Mouse (Mus musculus): ENCODE data around the gene Sult4a1.
"Not testable (repeated sequence)": the region's sequence is repeated elsewhere in the genome, so short reads cannot be mapped to it uniquely, and the experiment has no call there.

The Sult4a1 gene

DNA sequence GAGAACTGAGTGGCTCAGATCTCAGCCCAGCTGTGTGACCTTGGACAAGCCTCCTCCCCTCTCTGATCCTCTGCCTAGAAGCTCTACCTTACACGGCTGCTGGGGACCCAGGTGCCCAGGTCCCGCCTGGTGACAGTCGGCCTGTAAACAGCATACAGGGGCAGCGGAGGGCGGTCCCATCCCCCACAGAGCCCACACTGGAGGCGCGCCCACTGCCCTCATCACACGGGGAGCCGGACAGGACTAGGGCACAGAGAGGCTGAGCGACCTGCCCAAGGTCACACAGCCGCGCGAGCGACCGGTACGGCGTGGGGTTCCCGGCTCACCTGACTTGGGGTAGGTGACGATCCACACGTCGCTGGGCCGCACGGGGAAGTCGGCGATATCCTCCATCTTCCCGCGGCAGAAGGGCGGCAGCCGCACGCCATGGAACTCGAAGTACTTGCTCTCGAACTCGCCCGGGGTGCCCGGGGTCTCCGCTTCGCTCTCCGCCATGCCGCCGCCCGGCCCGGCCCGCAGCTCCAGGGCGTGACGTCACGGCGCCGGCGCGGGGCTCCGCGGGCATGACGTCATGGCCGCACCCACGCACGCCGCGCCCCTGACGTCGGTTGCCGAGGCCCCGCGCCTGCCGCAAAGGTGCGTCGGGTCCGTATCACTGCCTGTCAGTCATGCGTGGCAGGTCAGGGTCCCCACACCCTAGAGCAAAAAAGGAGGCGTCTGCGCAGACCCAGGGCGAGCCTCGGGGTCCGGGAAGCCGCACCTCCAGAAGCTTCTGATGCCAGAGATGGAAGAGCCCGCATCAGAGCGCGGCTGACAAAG, at the start of gene Sult4a1:
Gene Sult4a1, minus strand, starts transcription at position 650 of the 819 bp plus-strand sequence.
- DNase-seq = peak; percentile 39

DNA sequence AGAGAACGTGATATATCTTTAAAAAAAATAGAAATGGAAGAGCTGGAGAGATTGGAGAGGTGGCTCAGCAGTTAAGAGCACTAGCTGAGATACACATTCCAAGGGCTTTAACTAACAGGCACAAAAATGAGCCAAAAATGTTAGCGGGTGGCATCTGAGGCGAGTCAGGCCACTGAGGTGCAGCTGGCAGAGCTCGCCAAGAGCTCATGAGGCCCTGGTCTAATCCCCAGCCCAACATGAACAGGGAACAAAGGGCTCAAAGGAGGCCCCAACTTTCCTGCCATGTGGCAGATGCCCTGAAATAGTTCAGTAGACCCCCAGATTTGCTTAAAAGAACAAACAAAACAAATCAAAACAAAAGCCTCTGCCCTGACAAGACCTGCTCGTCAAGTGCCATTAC, 35.4 kb upstream of the Sult4a1 start:
- no peak for DNase-seq

- DNase-seq = no peak
Observed at GRCm38 (mm10) chr15:84140109-84140508, 34.6 kb upstream of the Sult4a1 start.

DNA sequence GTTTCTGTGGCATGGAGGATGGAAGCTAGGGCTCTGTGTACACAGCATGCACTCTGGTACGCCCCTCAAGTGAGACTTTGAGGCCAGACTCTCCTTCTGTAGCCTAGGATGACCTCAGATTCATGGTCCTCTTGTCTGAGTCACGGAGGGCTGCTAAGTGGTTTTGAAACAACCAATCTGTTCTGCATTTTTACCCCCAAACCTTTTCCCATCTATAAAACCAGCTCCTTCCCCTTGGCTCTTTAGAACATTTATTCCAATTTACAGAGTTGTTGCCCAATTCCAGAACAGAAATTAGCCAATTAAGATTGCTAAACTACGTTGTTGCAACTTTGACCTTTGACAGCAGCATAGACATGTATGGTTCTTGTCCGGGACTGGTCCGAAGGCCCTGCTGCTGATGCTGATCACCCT, 34.0 kb upstream of the Sult4a1 start:
- no peak for DNase-seq

- DNase-seq = no peak
Observed at GRCm38 (mm10) chr15:84136473-84137415, 31.2 kb upstream of the Sult4a1 start.

GRCm38 (mm10) chr15:84135472-84135871, 29.9 kb upstream of the Sult4a1 start:
- peak; percentile 76 for DNase-seq

- no peak for DNase-seq
Observed at GRCm38 (mm10) chr15:84133440-84133839, 27.9 kb upstream of the Sult4a1 start.

GRCm38 (mm10) chr15:84131971-84132370, 26.4 kb upstream of the Sult4a1 start:
- DNase-seq = no peak

DNA sequence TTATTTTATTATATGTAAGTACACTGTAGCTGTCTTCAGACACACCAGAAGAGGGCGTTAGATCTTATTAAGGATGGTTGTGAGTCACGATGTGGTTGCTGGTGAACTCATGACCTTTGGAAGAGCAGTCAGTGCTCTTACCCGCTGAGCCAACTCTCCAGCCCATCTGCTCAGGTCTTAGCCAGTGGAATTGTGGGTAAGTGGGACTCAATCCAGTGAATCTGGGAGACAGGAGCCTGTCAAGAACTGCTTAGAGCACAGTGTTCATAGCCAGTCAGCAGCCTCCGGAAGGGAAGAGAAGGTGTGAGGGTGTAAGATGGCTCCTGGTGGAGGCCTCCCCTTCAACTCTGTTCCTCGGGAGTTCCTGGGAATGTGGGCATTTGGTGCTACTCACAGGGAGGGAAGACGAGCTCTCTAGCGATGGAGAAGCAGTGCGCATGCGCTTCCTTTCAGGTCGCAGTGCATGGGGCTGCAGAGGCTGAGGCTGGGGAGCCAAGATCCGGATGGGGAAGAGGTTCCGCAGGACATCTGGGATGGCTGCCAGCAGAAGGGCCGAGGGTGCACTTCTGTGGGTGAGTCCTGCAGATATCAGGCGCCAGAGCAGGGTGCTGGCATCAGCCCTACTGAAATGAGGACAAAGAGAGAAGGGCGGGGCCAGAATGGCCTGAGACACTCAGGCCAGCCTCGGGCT, 25.7 kb upstream of the Sult4a1 start:
- no peak for DNase-seq

DNA sequence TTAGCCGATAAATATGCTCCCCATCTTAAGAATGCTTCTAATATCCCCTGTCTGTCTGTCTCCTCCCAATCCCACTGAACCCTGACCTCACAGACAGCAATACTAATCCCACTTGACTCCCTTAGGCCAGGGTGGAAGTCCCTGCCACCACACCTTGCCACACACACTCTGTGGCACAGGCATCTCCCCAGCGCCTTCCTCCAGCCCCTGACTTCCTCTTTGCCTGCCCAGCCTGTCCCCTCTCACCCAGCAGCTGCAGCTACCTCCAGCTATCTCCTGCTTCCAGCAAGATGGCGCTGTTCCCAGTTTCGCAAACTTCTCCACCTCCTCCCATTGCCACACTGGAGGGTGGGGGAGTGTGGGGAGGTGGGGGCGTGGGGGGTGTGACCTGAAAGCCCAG, 21.3 kb upstream of the Sult4a1 start:
- no peak for DNase-seq

- DNase-seq = no peak
Observed at GRCm38 (mm10) chr15:84126447-84126846, 20.9 kb upstream of the Sult4a1 start.

DNA sequence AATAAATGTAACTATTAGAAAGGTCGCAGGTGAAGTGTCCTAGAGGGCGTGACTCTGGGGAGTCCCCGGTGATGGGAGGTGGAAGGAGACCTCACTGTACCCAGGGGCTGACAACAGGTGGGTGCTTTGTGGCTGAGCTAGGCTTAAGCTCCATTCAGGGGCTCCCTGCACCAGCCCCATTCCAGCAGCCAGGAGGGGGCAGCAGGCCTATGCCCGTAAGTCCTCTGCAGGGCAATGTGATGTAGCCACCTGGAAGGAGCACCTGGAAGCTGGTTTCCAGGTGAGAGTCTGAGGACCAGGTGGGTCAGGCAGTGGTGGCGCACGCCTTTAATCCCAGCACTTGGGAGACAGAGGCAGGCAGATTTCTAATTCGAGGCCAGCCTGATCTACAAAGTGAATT, 18.5 kb upstream of the Sult4a1 start:
- DNase-seq = no peak

DNA sequence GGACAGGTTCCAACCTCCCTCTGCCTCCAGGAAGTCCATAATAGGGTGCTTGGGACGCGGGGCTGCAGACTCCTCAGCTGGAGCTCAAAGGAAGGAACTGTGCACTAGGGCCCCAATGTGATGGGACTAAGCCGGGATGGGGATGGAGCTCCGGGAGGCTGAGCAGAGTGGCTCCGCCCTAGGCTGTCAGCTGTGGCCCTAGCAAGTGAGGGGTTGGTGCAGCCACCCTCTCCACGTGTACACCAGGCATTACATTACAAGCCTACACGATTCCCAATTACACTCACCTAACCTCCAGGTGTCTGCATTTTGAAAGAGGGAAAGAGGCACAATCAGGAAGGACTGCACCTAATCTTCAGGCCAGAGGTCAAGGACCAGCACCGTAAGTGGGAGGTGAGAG, 17.5 kb upstream of the Sult4a1 start, which contains the start of gene Pnpla5:
Gene Pnpla5, minus strand, starts transcription at position 101 of the 400 bp plus-strand sequence.
- no peak for DNase-seq

GRCm38 (mm10) chr15:84121036-84121435, 15.5 kb upstream of the Sult4a1 start:
- no peak for DNase-seq

DNA sequence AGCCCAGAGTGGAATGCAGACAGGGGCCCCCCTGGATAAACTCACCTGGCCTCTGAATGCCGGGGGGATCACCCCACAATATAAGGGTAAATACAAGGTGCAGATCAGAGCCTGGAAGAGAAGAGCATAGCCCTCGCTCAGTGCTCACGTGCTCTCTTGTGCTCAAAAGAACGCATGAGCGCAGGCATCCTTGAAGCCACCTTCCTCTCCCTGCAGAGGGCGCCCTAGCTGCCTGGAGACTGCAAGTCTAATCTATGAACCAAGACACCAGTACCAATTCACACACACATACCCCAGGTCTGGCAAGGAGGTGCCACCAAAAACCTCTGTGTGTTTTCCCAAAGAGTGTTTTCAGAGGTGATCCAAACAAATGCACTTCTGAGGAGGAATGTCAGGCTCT, 15.1 kb upstream of the Sult4a1 start:
- DNase-seq = peak; percentile 45

DNA sequence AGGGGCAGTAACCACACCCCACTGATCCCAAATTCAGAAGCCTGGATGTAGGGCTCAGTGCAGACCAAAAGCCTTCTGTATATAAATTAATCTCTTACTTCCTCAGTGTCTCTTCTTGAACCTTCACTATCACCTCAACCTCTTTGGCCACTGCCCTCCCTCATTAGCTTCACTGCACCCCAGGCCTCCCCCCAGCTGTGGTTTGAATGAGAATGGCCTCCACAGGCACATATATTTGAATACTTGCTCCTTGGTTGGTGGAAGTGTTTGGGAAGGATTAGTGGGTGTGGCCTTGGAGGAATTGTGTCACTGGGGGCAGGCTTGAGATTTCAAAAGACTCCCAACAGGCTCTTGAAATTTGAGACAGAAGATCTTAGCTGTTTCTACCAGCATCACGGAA, 10.9 kb upstream of the Sult4a1 start:
- DNase-seq = no peak

DNA sequence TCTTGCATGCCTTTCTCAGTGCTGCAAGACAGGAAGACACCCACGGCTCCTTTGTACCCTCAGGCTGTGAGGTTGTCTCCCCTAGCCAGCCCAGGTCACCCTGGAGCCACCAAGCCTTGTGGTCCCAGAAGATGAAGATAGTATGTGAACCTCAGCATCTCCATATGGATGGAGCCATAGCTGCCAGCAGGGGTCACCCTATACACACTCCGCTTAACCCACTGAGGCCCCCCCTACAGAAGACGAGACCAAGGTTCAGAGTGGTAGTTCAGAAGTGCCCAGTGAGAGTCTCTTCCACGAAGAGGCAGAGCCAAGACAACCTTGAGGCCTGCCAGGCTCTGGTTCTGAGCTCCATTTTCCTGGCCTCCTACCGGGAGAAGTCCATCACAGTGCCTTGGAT, 10.2 kb upstream of the Sult4a1 start:
- no peak for DNase-seq

GRCm38 (mm10) chr15:84113873-84114272, 8.3 kb upstream of the Sult4a1 start:
- DNase-seq = no peak

DNA sequence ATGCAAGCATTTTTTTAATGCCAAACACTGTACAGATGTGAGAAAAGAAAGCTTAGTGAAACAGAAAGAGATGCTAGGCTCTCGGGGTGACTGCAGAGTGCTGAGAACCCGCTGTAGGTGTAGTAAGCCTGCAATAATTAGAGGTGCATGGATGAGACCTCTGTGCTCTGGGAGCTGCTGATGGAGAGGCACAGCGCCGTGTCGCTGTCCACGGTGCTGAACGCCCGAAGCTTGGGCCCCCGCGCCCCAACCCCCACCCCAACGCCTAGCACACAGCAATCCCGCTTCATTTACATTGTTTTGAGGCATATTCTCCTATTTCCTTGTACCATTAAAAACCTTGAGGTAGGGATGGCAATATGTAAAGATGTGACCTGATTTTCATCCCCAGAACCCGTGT, 3.3 kb upstream of the Sult4a1 start:
- peak; percentile 66 for DNase-seq

- no peak for DNase-seq
Observed at GRCm38 (mm10) chr15:84105924-84106500, 458 bp upstream of the Sult4a1 start.

DNA sequence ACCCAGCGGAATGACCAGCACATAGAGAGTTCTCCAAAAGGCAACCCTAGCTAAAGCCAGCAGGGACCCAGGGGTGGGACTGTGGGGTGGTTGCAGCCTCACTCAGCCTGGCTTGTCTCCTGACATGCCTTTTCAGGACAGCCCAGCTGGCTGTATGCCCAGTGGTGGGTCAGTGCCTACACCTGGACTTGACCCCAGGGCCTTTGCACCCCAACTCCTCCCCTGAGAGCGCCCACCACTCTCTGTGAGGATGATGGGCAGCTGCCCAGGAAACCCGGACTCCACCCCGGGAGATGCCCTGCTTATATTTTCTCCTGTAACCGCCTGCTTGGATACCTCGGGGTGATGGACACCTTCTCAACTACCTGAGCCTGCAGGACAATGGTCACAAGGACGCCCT, 928 bp downstream of the Sult4a1 start:
- DNase-seq = no peak

DNA sequence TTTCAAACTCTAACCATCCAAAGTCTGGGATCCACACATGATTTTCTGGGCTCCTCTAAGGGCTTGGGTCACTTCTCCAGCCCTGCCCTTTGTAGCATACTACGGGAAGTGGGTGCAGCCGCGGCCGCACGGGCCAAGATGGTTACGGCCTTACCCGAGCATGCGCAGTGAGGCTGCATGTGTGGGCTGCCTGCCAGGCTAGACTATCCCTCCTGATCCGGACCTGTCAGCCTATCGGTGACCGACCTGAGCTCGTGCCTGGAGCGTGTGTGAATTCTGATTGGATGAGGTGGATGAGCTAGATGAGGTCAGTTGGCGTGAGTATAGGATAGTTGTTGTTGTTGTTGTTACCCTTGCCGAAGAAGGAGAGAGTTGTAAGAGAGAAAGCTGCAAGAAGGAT, 8.0 kb downstream of the Sult4a1 start:
- DNase-seq = not testable (repeated sequence)

DNA sequence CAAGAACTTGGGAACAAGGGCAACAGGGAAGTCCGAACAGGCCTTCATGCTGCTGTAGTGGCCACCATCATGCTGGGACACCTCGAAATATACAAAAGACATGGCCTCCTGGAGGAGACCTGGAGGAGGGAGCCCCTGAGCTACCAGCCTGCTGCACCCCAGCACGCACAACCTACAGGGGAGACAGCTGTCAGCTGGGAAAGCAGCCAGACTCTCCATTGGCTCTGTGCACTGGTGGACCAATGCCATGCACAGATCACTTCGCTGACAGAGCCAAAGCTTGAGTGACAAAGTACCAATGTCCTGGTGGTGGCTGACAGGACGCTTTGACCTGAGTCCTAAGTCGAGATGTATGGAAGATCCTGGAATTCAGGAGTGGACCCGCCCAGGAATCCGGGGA, 9.5 kb downstream of the Sult4a1 start:
- no peak for DNase-seq

Measured in thymus, postnatal 4 days (tissue).